Mouse (Mus musculus) adrenal gland, adult 2 months (tissue): Measurements from ENCODE around the gene Amigo2. TPM values are rescaled to one million over a fixed set of nuclear protein-coding genes. Genes with fewer than 3 reads are reported as not detected.
A peak's percentile ranks its signal among the peaks of the same experiment; 100 is the strongest.

Experiments
- DNase-seq: peaks from one replicate; pipeline ENCODE4 v3.0.0; 2021
- long read RNA-seq: library from polyadenylated mRNA; stranded (forward); transcript quantifications from one replicate; pipeline ENCODE4 v2.0.0, GENCODE M21; 2021
- polyA plus RNA-seq: library from polyadenylated mRNA; depleted of rRNA; stranded (reverse); fragments of >200 nt; gene quantifications from 2 replicates; pipeline ENCODE4 v1.2.3, GENCODE M21; 2012; rRNA removed
- total RNA-seq, 2 experiments: library from RNA; stranded (reverse); gene quantifications; 2 replicates each; pipeline ENCODE4 v1.2.3; 2021

The Amigo2 gene
- total RNA-seq (10 to 100 TPM in 1 of 2 experiments, 1 to 10 TPM in 1; 7.1 to 11.1 TPM), polyA plus RNA-seq (0.60 and 0.88 TPM in 2 replicates)
- long read RNA-seq, transcript Amigo2-201 (2 exons, 2,801 nt): major isoform, 5 of 14 reads
- long read RNA-seq, partial matches to known transcripts: 0 of 14 reads
- long read RNA-seq, other reads (novel, unspliced or antisense): 7 of 14 reads

GRCm38 (mm10) chr15:97246911-97247790 is at the start of gene Amigo2, which contains the start of gene Pced1b:
Amigo2 (minus strand) TSS chr15:97247287.
Pced1b (plus strand) TSS chr15:97247107.
- peak; percentile 88 for DNase-seq

GRCm38 (mm10) chr15:97291291-97292050 is 44.4 kb upstream of the Amigo2 start:
- DNase-seq: peak; percentile 52

- DNase-seq: no peak
Measured at GRCm38 (mm10) chr15:97290351-97290750, 43.3 kb upstream of the Amigo2 start.

GRCm38 (mm10) chr15:97289176-97289575 is 42.1 kb upstream of the Amigo2 start:
- no peak for DNase-seq

GRCm38 (mm10) chr15:97288690-97289089 is 41.6 kb upstream of the Amigo2 start:
- no peak for DNase-seq

- no peak for DNase-seq
Measured at GRCm38 (mm10) chr15:97287436-97288143, 40.5 kb upstream of the Amigo2 start.

GRCm38 (mm10) chr15:97286731-97287130 is 39.6 kb upstream of the Amigo2 start:
- DNase-seq: peak; percentile 19

- DNase-seq: no peak
Measured at GRCm38 (mm10) chr15:97285665-97286212, 38.7 kb upstream of the Amigo2 start.

GRCm38 (mm10) chr15:97284201-97284600 is 37.1 kb upstream of the Amigo2 start:
- DNase-seq: no peak

GRCm38 (mm10) chr15:97282572-97282881 is 35.4 kb upstream of the Amigo2 start:
- no peak for DNase-seq

GRCm38 (mm10) chr15:97281712-97282571 is 34.9 kb upstream of the Amigo2 start:
- DNase-seq: no peak

GRCm38 (mm10) chr15:97280776-97281175 is 33.7 kb upstream of the Amigo2 start:
- DNase-seq: no peak

- no peak for DNase-seq
Measured at GRCm38 (mm10) chr15:97280131-97280530, 33.0 kb upstream of the Amigo2 start.

- DNase-seq: no peak
Measured at GRCm38 (mm10) chr15:97278340-97278948, 31.4 kb upstream of the Amigo2 start.

GRCm38 (mm10) chr15:97277328-97277727 is 30.2 kb upstream of the Amigo2 start:
- no peak for DNase-seq

- DNase-seq: peak; percentile 26
Measured at GRCm38 (mm10) chr15:97276660-97277153, 29.6 kb upstream of the Amigo2 start.

- no peak for DNase-seq
Measured at GRCm38 (mm10) chr15:97275626-97276395, 28.7 kb upstream of the Amigo2 start.

- no peak for DNase-seq
Measured at GRCm38 (mm10) chr15:97272831-97273230, 25.7 kb upstream of the Amigo2 start.

- no peak for DNase-seq
Measured at GRCm38 (mm10) chr15:97271985-97272697, 25.1 kb upstream of the Amigo2 start.
